Mouse (Mus musculus) olfactory bulb, adult 2 months (tissue): ENCODE measurements around the gene Actc1.

Source experiments
- CTCF ChIP-seq: fragments of 200-500 bp; IDR thresholded peaks from 2 replicates; pipeline ENCODE4 v1.5.1; 2012; ENCODE audit warnings: low read depth, mild to moderate bottlenecking, low read length, moderate library complexity; ENCODE audit not compliant: insufficient read depth
- POLR2A ChIP-seq: fragments of 200-500 bp; IDR thresholded peaks from 2 replicates; pipeline ENCODE4 v1.6.1; 2012; ENCODE audit warnings: mild to moderate bottlenecking, low read depth, low read length, moderate library complexity; ENCODE audit not compliant: insufficient read depth

- no peak for TF ChIP-seq POLR2A
- TF ChIP-seq CTCF, result no peak
Measured at GRCm38 (mm10) chr2:114093577-114093976, 40.2 kb upstream of the Actc1 start.
